ENCODE assay signal across 8 mouse cellular contexts in genomic region chr11:61854211-61854987, GRCm38 (mm10). TPM values are rescaled to one million over a fixed set of nuclear protein-coding genes. Genes with fewer than 3 reads are reported as not detected.
A peak's percentile ranks its signal among the peaks of the same experiment; 100 is the strongest.
DNase-seq lines count a peak whose midpoint lies in the region; ATAC-seq lines count a peak whose summit lies in the region.

No protein-coding gene starts in this region.

- intact Hi-C loops in gastrocnemius, postnatal 36 days (cut with DNase I) = no loop called here
- intact Hi-C loops in left cerebral cortex, postnatal 25 days (cut with DNase I) = no loop called here

- no peaks in the 10 kb centered on the region for H3K36me3 ChIP-seq in intestine, embryonic 16.5 days (ENCODE audit: control insufficient read depth, insufficient read depth, low read length)

- under 1% methylated on average over 86 of the region's 87 CpGs for WGBS in intestine, embryonic 16.5 days

- peak overlapping the region; percentile 96 for H3K4me3 ChIP-seq in intestine, embryonic 16.5 days (ENCODE audit: low read length)

- no peaks in the 10 kb centered on the region for H3K27me3 ChIP-seq in intestine, embryonic 16.5 days (replicated peaks; ENCODE audit: control insufficient read depth, insufficient read depth, low read length)

- peak overlapping the region; percentile 83 for H3K27ac ChIP-seq in intestine, embryonic 16.5 days (ENCODE audit: low read length)

- H3K9ac ChIP-seq in intestine, embryonic 16.5 days (ENCODE audit: low read depth, low read length) = peak overlapping the region; percentile 97

- peak; percentile 84 for DNase-seq in adrenal gland, adult 8-10 months
- DNase-seq in embryo, embryonic 11.5 days (ENCODE audit: low read depth, low spot score) = peak; percentile 58
- DNase-seq in gastrocnemius, postnatal 36 days = peak; percentile 70 to 74
- peak; percentile 86 to 92 for DNase-seq in left cerebral cortex, postnatal 25 days (ENCODE audit: low spot score in 2 of 2)
- peak; percentile 80 for DNase-seq in mesoderm, embryonic 11.5 days (ENCODE audit: low read depth, low spot score)
- peak; percentile 85 for DNase-seq in right cerebral cortex, postnatal 25 days
- DNase-seq in urinary bladder, postnatal 36 days (ENCODE audit: low spot score in 2 of 2) = peak; percentile 68 to 84

- peak; percentile 89 for ATAC-seq in intestine, embryonic 16.5 days

- no peaks in the 10 kb centered on the region for H3K9me3 ChIP-seq in intestine, embryonic 16.5 days (ENCODE audit: control insufficient read depth, low read length)

- H3K4me2 ChIP-seq in intestine, embryonic 16.5 days (ENCODE audit: low read depth, low read length) = peak overlapping the region; percentile 83

- H3K4me1 ChIP-seq in intestine, embryonic 16.5 days (ENCODE audit: control insufficient read depth, insufficient read depth, low read length) = 0 out of 2 replicates have a peak, but pooled peaks cover 2% of the 10 kb centered on the region

RNA-seq across cellular contexts. Expression of gene Ulk2, which starts 0.5 kb away (rescaled TPM):
- total RNA-seq in adrenal gland, adult 8-10 months (2022) = 10 to 100 TPM; 32.9 to 41.0 (median 38.6) TPM
- total RNA-seq in gastrocnemius, postnatal 36 days (2021) = 10 to 100 TPM; 71.9 to 73.6 TPM
- 5.7 and 6.8 TPM in 2 replicates for polyA plus RNA-seq in intestine, embryonic 16.5 days (2015; fragmentation: Nextera tagmentation; extraction: Ambion mirVana)
- 10 to 100 TPM; 82.3 to 84.3 TPM for total RNA-seq in left cerebral cortex, postnatal 25 days (2021)

Comparison
In these comparisons a context has a peak if more than half of its experiments do, and no peak if none do; other contexts are left out.
1. Peak in every context shown above with its lines: DNase-seq, ATAC-seq, H3K4me3 ChIP-seq and H3K27ac ChIP-seq.